Comparison of ENCODE assay signal across 9 mouse cellular contexts in the genomic region with DNA sequence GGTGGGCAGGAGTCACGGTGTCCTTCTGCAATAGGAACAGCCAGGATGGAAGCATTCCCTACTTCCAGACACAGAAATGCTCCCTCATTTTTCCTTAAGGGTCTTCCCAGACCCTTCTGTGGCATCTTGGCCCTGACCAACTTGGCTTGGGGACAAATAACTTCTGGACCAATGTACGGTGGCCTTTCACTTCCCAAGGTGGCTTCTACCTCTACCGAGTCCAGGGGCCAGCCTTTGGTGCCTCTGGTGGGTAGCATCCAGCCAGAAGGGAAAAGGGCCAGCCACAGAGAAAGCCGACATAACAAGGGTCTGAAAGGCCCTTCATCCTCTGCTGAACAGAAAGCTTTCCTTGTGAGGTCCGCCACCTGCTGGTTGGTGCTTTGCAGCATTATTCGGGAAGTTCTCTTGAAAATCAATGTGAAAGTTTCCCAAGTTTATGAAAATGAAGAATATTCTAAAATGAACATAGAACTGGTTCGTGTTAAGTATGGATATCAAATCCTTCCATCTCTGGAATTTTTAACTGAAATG. TPM values are rescaled to one million over a fixed set of nuclear protein-coding genes. Genes with fewer than 3 reads are reported as not detected.
DNase-seq lines count a peak whose midpoint lies in the region; ATAC-seq and TF ChIP-seq lines count a peak whose summit lies in the region.
"Had no signal": no experiment of that assay in that cellular context is flagged by ENCODE, and none has a peak within 500 bp of the region (broad histone marks: within the 10 kb centered on the region; RNA-seq: fewer than 3 reads in every experiment).

No protein-coding gene starts in this region.

- H3K4me2 ChIP-seq in heart, postnatal 0 days (ENCODE audit: low read depth, low read length) = no peak overlapping the region
- H3K4me2 ChIP-seq: limb, embryonic 12.5 days had no signal

- ATAC-seq in CD4-positive, CD25-positive, alpha-beta regulatory T cell, adult 4 months = no peak
- no peak for ATAC-seq in heart, postnatal 0 days (ENCODE audit: insufficient read depth, low read depth)

- no peak for TF ChIP-seq EP300 in heart, postnatal 0 days (IDR thresholded peaks at IDR 0.05; ENCODE audit: low read depth)

- H3K9me3 ChIP-seq in heart, postnatal 0 days (replicated peaks; ENCODE audit: control insufficient read depth, low read length) = no peaks in the 10 kb centered on the region
- H3K9me3 ChIP-seq: limb, embryonic 12.5 days had no signal

- TF ChIP-seq CTCF in heart, postnatal 0 days (IDR thresholded peaks at IDR 0.05; ENCODE audit: low read depth) = peak; percentile 97

- no peaks in the 10 kb centered on the region for H3K36me3 ChIP-seq in heart, postnatal 0 days (replicated peaks; ENCODE audit: control insufficient read depth, insufficient read depth, low read length)
- H3K36me3 ChIP-seq in splenic B cell, adult 2 months (ENCODE audit: control insufficient read depth, insufficient read depth, low read length, poor library complexity, severe bottlenecking) = no peaks in the 10 kb centered on the region
- H3K36me3 ChIP-seq: limb, embryonic 12.5 days had no signal

- 0 out of 2 replicates have a peak, but pooled peaks cover 9% of the 10 kb centered on the region for H3K4me1 ChIP-seq in heart, postnatal 0 days (ENCODE audit: control insufficient read depth, insufficient read depth)

- no peak overlapping the region for H3K9ac ChIP-seq in heart, postnatal 0 days (replicated peaks; ENCODE audit: low read depth, low read length)
- H3K9ac ChIP-seq: limb, embryonic 12.5 days had no signal

- H3K27ac ChIP-seq in heart, postnatal 0 days (ENCODE audit: low read depth) = no peak overlapping the region
- H3K27ac ChIP-seq: limb, embryonic 12.5 days had no signal

- 25% methylated on average over 7 of the region's 7 CpGs for WGBS in heart, postnatal 0 days

- no peak overlapping the region for H3K4me3 ChIP-seq in heart, postnatal 0 days (ENCODE audit: low read depth, low read length)
- H3K4me3 ChIP-seq: limb, embryonic 12.5 days had no signal

- DNase-seq in CD4-positive, CD25-positive, alpha-beta regulatory T cell, adult 2 months (ENCODE audit: low read depth, low spot score) = peak; percentile 83
- peak; percentile 55 for DNase-seq in ZHBTc4 (ENCODE audit: low read depth, low spot score)
- peak; percentile 88 for DNase-seq in embryo, embryonic 11 days
- peak; percentile 67 for DNase-seq in heart, postnatal 0 days (ENCODE audit: low spot score)
- peak; percentile 85 to 88 for DNase-seq in layer of hippocampus, postnatal 10 days (ENCODE audit: low spot score in 2 of 2)
- peak; percentile 73 for DNase-seq in mesoderm, embryonic 11.5 days (ENCODE audit: low read depth, low spot score)
- peak; percentile 82 for DNase-seq in splenic B cell, adult 2 months (ENCODE audit: low read depth, low spot score)

- H3K27me3 ChIP-seq in heart, postnatal 0 days (ENCODE audit: control insufficient read depth, insufficient read depth, low read length) = no peaks in the 10 kb centered on the region
- no peaks in the 10 kb centered on the region for H3K27me3 ChIP-seq in splenic B cell, adult 2 months (ENCODE audit: control insufficient read depth, insufficient read depth, low read length, poor library complexity, severe bottlenecking)
- H3K27me3 ChIP-seq: limb, embryonic 12.5 days had no signal

RNA-seq across cellular contexts. Expression of a gene that starts 3.1 kb away (rescaled TPM):
- 100 to 1,000 TPM; 167 to 170 TPM for polyA plus RNA-seq in CD4-positive, CD25-positive, alpha-beta regulatory T cell, adult 4 months (2017; shearing (Covaris generic))
- 3.3 and 5.6 TPM in 2 replicates for total RNA-seq in heart, postnatal 0 days (2014; rRNA removed; ENCODE audit: low replicate concordance)
- polyA plus RNA-seq in heart, postnatal 0 days (2015; fragmentation: Nextera tagmentation; extraction: Ambion mirVana) = 3.6 and 3.7 TPM in 2 replicates
- 10 to 100 TPM; 11.2 to 11.3 TPM for total RNA-seq in layer of hippocampus, postnatal 10 days (2021)

RNA-seq across cellular contexts. Expression of a gene that starts 42.4 kb away (rescaled TPM):
- 10 to 100 TPM; 25.5 to 32.4 TPM for polyA plus RNA-seq in CD4-positive, CD25-positive, alpha-beta regulatory T cell, adult 4 months (2017; shearing (Covaris generic))
- total RNA-seq in heart, postnatal 0 days (2014; rRNA removed; ENCODE audit: low replicate concordance) = 6.4 and 7.1 TPM in 2 replicates
- 7.3 and 7.8 TPM in 2 replicates for polyA plus RNA-seq in heart, postnatal 0 days (2015; fragmentation: Nextera tagmentation; extraction: Ambion mirVana)
- total RNA-seq in layer of hippocampus, postnatal 10 days (2021) = 10 to 100 TPM; 21.8 to 25.5 TPM
